Mouse (Mus musculus) liver, embryonic 14.5 days (tissue): ENCODE measurements around the gene H2afy. TPM values are rescaled to one million over a fixed set of nuclear protein-coding genes. Genes with fewer than 3 reads are reported as not detected.
"Not testable (repeated sequence)": the region's sequence is repeated elsewhere in the genome, so short reads cannot be mapped to it uniquely, and the experiment has no call there.

ENCODE experiments used
- ATAC-seq: fragments of 200-750 bp; cut with Nextera tagmentation; 2 replicates; pipeline ENCODE4 v1.8.0; 2017; ENCODE audit warnings: moderate number of reproducible peaks, mild to moderate bottlenecking, moderate library complexity; ENCODE audit not compliant: insufficient read depth
- DNase-seq, 3 experiments: peaks; one replicate each; pipeline ENCODE4 v3.0.0-alpha.2; 2012 to 2013; ENCODE audit warnings: low read depth in 3 of 3, low spot score in 3 of 3
- H3K27ac ChIP-seq: fragments of 300-500 bp; sonication (generic); 2 replicates; pipeline ENCODE4 v1.5.1; 2014; ENCODE audit warnings: moderate library complexity, mild to moderate bottlenecking, control low read depth, inconsistent platforms
- H3K27me3 ChIP-seq: fragments of 300-500 bp; sonication (generic); 2 replicates; pipeline ENCODE4 v1.6.1; 2014; ENCODE audit warnings: mild to moderate bottlenecking, low read length, moderate library complexity; ENCODE audit not compliant: control insufficient read depth, insufficient read depth
- H3K36me3 ChIP-seq: fragments of 300-500 bp; sonication (generic); replicated peaks from 2 replicates; pipeline ENCODE4 v1.6.1; 2014; ENCODE audit warnings: low read depth; ENCODE audit not compliant: control insufficient read depth, insufficient read depth
- H3K4me1 ChIP-seq, 2 experiments: fragments of 200-500 bp in 1 of 2; fragments of 300-500 bp in 1 of 2; sonication (generic) in 1 of 2; replicated peaks; 2 replicates each; pipeline ENCODE4 v1.6.1; 2012 to 2014; ENCODE audit warnings: antibody characterized with exemption in 1 of 2, inconsistent platforms in 1 of 2, low read length in 1 of 2; ENCODE audit not compliant: control insufficient read depth in 2 of 2, insufficient read depth in 2 of 2
- H3K4me2 ChIP-seq: fragments of 300-500 bp; sonication (generic); 2 replicates; pipeline ENCODE4 v1.6.1; 2014; ENCODE audit warnings: low read depth, mild to moderate bottlenecking, control low read depth, moderate library complexity
- H3K4me3 ChIP-seq, 2 experiments: fragments of 200-500 bp in 1 of 2; fragments of 300-500 bp in 1 of 2; sonication (generic) in 1 of 2; 2 replicates each; pipeline ENCODE4 v1.5.1; 2012 to 2014; ENCODE audit warnings: low read depth in 2 of 2, low read length in 2 of 2, mild to moderate bottlenecking in 2 of 2, control low read depth in 1 of 2, inconsistent platforms in 1 of 2, moderate library complexity in 1 of 2; ENCODE audit not compliant: insufficient read depth in 1 of 2
- H3K9ac ChIP-seq: fragments of 300-500 bp; sonication (generic); replicated peaks from 2 replicates; pipeline ENCODE4 v1.6.1; 2014; ENCODE audit warnings: mild to moderate bottlenecking, control low read depth, moderate library complexity
- H3K9me3 ChIP-seq: fragments of 300-500 bp; sonication (generic); 2 replicates; pipeline ENCODE4 v1.6.1; 2016; ENCODE audit warnings: low read length, mixed read lengths; ENCODE audit not compliant: control insufficient read depth
- CTCF ChIP-seq: IDR thresholded peaks from 2 replicates; pipeline ENCODE4 v1.5.1; 2016; ENCODE audit warnings: antibody characterized with exemption, low read depth, control low read depth
- EP300 ChIP-seq: IDR thresholded peaks from 2 replicates; pipeline ENCODE4 v1.6.1; 2016; ENCODE audit warnings: antibody characterized with exemption, low read depth
- WGBS: fragments of 180-500 bp; shearing (Covaris S2); extraction: QIAGEN DNeasy Blood & Tissue Kit; methylation state at CpG from one replicate; pipeline ENCODE4 v1.1.7; 2014; ENCODE audit not compliant: insufficient replicate concordance; 5-methylcytosine and 5-hydroxymethylcytosine counted together
- polyA plus RNA-seq, 2 experiments: library from polyadenylated mRNA; depleted of rRNA in 1 of 2; stranded (reverse) in 1 of 2; unstranded in 1 of 2; fragments of >200 nt; fragmentation: Nextera tagmentation in 1 of 2; extraction: Ambion mirVana in 1 of 2; gene quantifications; 2 replicates each; pipeline versions ENCODE4 v1.2.1 to v1.2.3; 2012 to 2014

The H2afy gene
- polyA plus RNA-seq, 2 experiments = 68.7 to 79.0 TPM

- Histone ChIP-seq H3K36me3 (no peaks in the 10 kb centered on the region), H3K4me1 (no peaks in the 10 kb centered on the region; a peak in 1 of 4 replicates), H3K27ac (no peak overlapping the region), H3K9me3 (no peaks in the 10 kb centered on the region), H3K4me2 (no peak overlapping the region), H3K9ac (no peak overlapping the region), H3K27me3 (no peaks in the 10 kb centered on the region), H3K4me3 (no peak overlapping the region)
- 59% methylated on average over 4 of the region's 4 CpGs for WGBS
- DNase-seq = no peak
- ATAC-seq = no peak
- no peak for TF ChIP-seq EP300
- TF ChIP-seq CTCF = no peak
Measured at GRCm38 (mm10) chr13:56029006-56029405, 107.2 kb downstream of the H2afy start.

- ATAC-seq = not testable (repeated sequence)
- 55% methylated on average over 5 of the region's 5 CpGs for WGBS
Measured at GRCm38 (mm10) chr13:56027996-56028395, 108.2 kb downstream of the H2afy start.

GRCm38 (mm10) chr13:56026623-56027022 is 109.5 kb downstream of the H2afy start:
- ATAC-seq (no peak), DNase-seq (no peak)
- H3K9ac ChIP-seq = no peak overlapping the region
- no peaks in the 10 kb centered on the region for H3K9me3 ChIP-seq
- 65% methylated on average over 5 of the region's 5 CpGs for WGBS
- H3K36me3 ChIP-seq = no peaks in the 10 kb centered on the region
- no peak for TF ChIP-seq EP300
- TF ChIP-seq CTCF = no peak
- no peak overlapping the region for H3K4me3 ChIP-seq
- H3K27ac ChIP-seq = no peak overlapping the region
- H3K4me2 ChIP-seq = no peak overlapping the region
- H3K27me3 ChIP-seq = no peaks in the 10 kb centered on the region
- no peaks in the 10 kb centered on the region for H3K4me1 ChIP-seq

More at GRCm38 (mm10) chr13:56027996-56028395, 108.2 kb downstream of the H2afy start:
- H3K4me2 ChIP-seq, H3K4me3 ChIP-seq, H3K9me3 ChIP-seq, H3K27ac ChIP-seq, H3K36me3 ChIP-seq, DNase-seq, H3K27me3 ChIP-seq, H3K4me1 ChIP-seq, H3K9ac ChIP-seq: not testable (repeated sequence)

GRCm38 (mm10) chr13:56026026-56026425 is 110.1 kb downstream of the H2afy start:
- WGBS = 59% methylated on average over 7 of the region's 7 CpGs

GRCm38 (mm10) chr13:56025027-56025410 is 111.1 kb downstream of the H2afy start:
- DNase-seq = no peak
- Histone ChIP-seq H3K27ac (no peak overlapping the region), H3K27me3 (no peaks in the 10 kb centered on the region), H3K4me2 (no peak overlapping the region), H3K4me3 (no peak overlapping the region), H3K9me3 (no peaks in the 10 kb centered on the region), H3K4me1 (no peaks in the 10 kb centered on the region), H3K36me3 (no peaks in the 10 kb centered on the region), H3K9ac (no peak overlapping the region)
- no peak for TF ChIP-seq EP300
- TF ChIP-seq CTCF = no peak
- no peak for ATAC-seq
- 54% methylated on average over 14 of the region's 14 CpGs for WGBS

More at GRCm38 (mm10) chr13:56026026-56026425, 110.1 kb downstream of the H2afy start:
- Histone ChIP-seq H3K9ac (no peak overlapping the region), H3K4me1 (no peaks in the 10 kb centered on the region), H3K27ac (no peak overlapping the region), H3K4me3 (no peak overlapping the region), H3K27me3 (no peaks in the 10 kb centered on the region), H3K36me3 (no peaks in the 10 kb centered on the region), H3K9me3 (no peaks in the 10 kb centered on the region), H3K4me2 (no peak overlapping the region)
- TF ChIP-seq EP300 (no peak), CTCF (no peak)
- no peak for ATAC-seq
- DNase-seq = no peak
